Mouse (Mus musculus): ENCODE measurements around the gene S100a13. TPM values are rescaled to one million over a fixed set of nuclear protein-coding genes. Genes with fewer than 3 reads are reported as not detected.
A peak's percentile ranks its signal among the peaks of the same experiment; 100 is the strongest.

S100a13 gene
- polyA plus RNA-seq (2015; fragmentation: Nextera tagmentation; extraction: Ambion mirVana) = 18.9 and 19.6 TPM in 2 replicates

DNA sequence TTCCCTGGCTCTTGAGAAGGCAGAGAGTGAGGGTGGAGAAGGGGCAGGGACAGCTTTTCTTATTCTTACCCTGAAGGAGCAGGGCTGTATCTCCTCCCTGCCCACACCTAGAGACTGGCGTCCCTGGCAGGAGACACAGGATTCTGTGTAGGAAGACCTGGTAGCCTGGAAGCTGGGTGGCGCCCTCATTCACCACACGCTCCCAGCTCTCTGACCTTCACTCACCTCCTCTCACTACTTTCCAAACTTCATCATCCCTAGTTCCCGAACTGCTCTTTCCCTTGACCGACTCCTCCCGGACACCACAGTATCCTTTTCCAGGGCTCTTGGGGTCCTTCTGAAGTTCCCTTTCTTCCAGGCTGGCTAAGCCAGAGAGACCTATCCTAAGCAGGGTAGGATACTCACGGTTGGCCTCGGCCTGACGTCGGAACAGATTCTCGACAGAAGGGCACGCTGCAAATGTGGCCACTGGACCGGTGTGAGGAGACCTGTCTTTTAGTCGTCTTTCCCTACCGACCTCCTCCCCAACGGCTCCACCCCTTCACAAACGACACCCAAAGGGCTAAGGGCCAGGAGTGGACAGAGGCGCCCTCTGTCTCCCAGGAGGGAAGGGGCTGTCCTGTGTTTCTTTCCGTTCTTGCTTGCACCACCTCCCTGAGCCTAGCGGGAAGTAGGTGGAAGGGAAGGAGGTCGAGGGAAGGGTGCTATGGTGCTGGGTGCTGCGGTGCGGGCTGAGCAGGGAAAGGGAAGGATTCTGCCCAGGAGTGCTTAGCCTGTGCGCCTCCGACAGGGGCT is at the start of gene S100a13, which contains the start of gene S100a1:
S100a13 (plus strand) TSS at position 640 of the 795 bp plus-strand sequence.
S100a1 (minus strand) TSS at position 597 of the 795 bp plus-strand sequence.
- Histone ChIP-seq H3K36me3 (ENCODE audit: control insufficient read depth, insufficient read depth) (no peaks in the 10 kb centered on the region), H3K9ac (ENCODE audit: low read depth, low read length) (peak within 1 kb of the TSS; percentile 64), H3K27ac (ENCODE audit: low read length) (peak within 1 kb of the TSS; percentile 32), H3K9me3 (replicated peaks; ENCODE audit: control insufficient read depth, low read length) (no peaks in the 10 kb centered on the region), H3K4me3 (ENCODE audit: low read depth, low read length) (peak within 1 kb of the TSS; percentile 64), H3K4me2 (ENCODE audit: low read depth, low read length) (peak within 1 kb of the TSS; percentile 98), H3K4me1 (ENCODE audit: control insufficient read depth, low read depth, low read length) (peaks cover 27% of the 10 kb centered on the region), H3K27me3 (ENCODE audit: control insufficient read depth, insufficient read depth, low read depth, low read length) (no peaks in the 10 kb centered on the region)
- ATAC-seq (ENCODE audit: low read depth) = peak; percentile 37
- WGBS (ENCODE audit: insufficient replicate concordance) = 3% methylated on average over 25 of the region's 25 CpGs

DNA sequence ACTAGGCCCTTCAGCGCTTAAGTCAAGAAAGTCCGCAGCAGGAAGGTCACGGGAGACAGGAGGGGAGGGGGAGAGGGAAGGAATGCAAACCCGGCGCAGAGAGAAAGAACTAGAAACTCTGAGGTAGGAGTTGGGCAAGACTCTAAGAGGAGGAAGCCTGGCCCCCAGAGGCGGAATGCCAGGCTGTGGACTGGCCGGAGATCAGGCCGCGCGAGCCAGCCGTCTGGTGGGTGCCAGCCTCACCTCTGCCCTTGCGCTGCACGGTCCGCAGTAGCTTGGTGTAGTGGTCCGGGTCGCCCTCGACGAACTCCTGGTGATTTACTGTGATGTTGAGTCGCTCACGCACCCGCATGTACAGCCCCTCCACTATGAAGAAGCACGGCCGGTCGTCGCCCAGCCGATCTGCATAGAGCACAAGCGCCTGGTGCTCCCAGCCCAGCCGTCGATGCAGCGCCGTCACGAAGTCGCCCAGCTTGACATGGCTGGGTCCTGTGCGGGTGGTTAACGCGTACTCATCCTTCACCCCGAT is 49.6 kb upstream of the S100a13 start:
- H3K27ac ChIP-seq (ENCODE audit: low read length) = no peak overlapping the region
- 15% methylated on average over 37 of the region's 37 CpGs for WGBS (ENCODE audit: insufficient replicate concordance)

DNA sequence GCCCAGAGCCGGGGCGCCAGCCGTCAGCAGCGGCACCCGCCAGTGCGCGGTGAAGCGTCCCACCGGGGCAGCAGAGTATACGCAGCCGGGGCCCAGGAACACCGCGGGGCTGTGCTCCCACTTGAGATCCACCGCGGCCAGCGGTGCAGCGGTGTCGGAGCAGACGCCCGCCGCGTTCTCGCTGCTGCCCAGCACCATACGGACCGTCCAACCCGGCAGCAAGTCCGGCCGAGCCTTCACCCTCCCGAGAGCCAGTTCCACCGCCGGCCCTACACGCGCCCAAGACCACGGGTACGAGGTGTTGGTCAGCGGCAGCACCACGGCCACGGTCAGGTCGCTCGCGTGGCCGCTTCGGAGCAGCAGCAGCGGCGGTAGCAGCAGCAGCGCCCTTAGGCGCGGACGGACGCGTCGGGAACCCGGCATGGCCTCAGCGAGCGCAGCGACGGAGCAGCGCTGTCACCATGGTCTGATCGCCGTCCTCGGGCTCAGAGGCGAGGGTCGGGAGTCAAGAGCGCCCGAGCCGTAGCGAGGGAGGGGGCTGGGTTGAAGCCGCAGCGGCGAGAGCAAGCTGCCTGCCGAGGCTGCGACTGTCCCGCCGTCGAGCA is 49.1 kb upstream of the S100a13 start:
- peak overlapping the region; percentile 55 for H3K4me3 ChIP-seq (ENCODE audit: low read depth, low read length)
- peaks cover 5% of the 10 kb centered on the region for H3K4me1 ChIP-seq (ENCODE audit: control insufficient read depth, low read depth, low read length)
- H3K9ac ChIP-seq (ENCODE audit: low read depth, low read length) = peak overlapping the region; percentile 36
- peak overlapping the region; percentile 68 for H3K4me2 ChIP-seq (ENCODE audit: low read depth, low read length)
- H3K36me3 ChIP-seq (ENCODE audit: control insufficient read depth, insufficient read depth) = no peaks in the 10 kb centered on the region
- peak; percentile 9; the same call in 1 of the 2 replicates for ATAC-seq (ENCODE audit: low read depth)
- peaks cover 54% of the 10 kb centered on the region for H3K27me3 ChIP-seq (ENCODE audit: control insufficient read depth, insufficient read depth, low read depth, low read length)
- H3K9me3 ChIP-seq (replicated peaks; ENCODE audit: control insufficient read depth, low read length) = no peaks in the 10 kb centered on the region
- WGBS (ENCODE audit: insufficient replicate concordance) = 2% methylated on average over 75 of the region's 75 CpGs
- H3K27ac ChIP-seq (ENCODE audit: low read length) = no peak overlapping the region

More for the DNA sequence above, 49.6 kb upstream of the S100a13 start:
- peaks cover 5% of the 10 kb centered on the region for H3K4me1 ChIP-seq (ENCODE audit: control insufficient read depth, low read depth, low read length)
- H3K4me3 ChIP-seq (ENCODE audit: low read depth, low read length) = peak overlapping the region; percentile 55
- peaks cover 57% of the 10 kb centered on the region for H3K27me3 ChIP-seq (ENCODE audit: control insufficient read depth, insufficient read depth, low read depth, low read length)
- H3K36me3 ChIP-seq (ENCODE audit: control insufficient read depth, insufficient read depth) = no peaks in the 10 kb centered on the region
- ATAC-seq (ENCODE audit: low read depth) = peak; percentile 7; the same call in 1 of the 2 replicates
- H3K4me2 ChIP-seq (ENCODE audit: low read depth, low read length) = peak overlapping the region; percentile 68
- H3K9ac ChIP-seq (ENCODE audit: low read depth, low read length) = peak overlapping the region; percentile 36; the same call in 1 of the 2 replicates
- no peaks in the 10 kb centered on the region for H3K9me3 ChIP-seq (replicated peaks; ENCODE audit: control insufficient read depth, low read length)

- Histone ChIP-seq H3K9me3 (replicated peaks; ENCODE audit: control insufficient read depth, low read length) (no peaks in the 10 kb centered on the region), H3K4me1 (ENCODE audit: control insufficient read depth, low read depth, low read length) (peaks cover 5% of the 10 kb centered on the region), H3K9ac (ENCODE audit: low read depth, low read length) (peak within 1 kb of the TSS; percentile 36), H3K36me3 (ENCODE audit: control insufficient read depth, insufficient read depth) (no peaks in the 10 kb centered on the region), H3K4me2 (ENCODE audit: low read depth, low read length) (peak within 1 kb of the TSS; percentile 68), H3K4me3 (ENCODE audit: low read depth, low read length) (peak within 1 kb of the TSS; percentile 55), H3K27me3 (ENCODE audit: control insufficient read depth, insufficient read depth, low read depth, low read length) (peaks cover 54% of the 10 kb centered on the region), H3K27ac (ENCODE audit: low read length) (no peak within 1 kb of the TSS)
- peak; percentile 49 for ATAC-seq (ENCODE audit: low read depth)
- WGBS (ENCODE audit: insufficient replicate concordance) = 2% methylated on average over 37 of the region's 49 CpGs
Measured at GRCm38 (mm10) chr3:90465686-90466310, 48.4 kb upstream of the S100a13 start, which contains the start of gene Npr1. Npr1 (minus strand) TSS chr3:90465866.

DNA sequence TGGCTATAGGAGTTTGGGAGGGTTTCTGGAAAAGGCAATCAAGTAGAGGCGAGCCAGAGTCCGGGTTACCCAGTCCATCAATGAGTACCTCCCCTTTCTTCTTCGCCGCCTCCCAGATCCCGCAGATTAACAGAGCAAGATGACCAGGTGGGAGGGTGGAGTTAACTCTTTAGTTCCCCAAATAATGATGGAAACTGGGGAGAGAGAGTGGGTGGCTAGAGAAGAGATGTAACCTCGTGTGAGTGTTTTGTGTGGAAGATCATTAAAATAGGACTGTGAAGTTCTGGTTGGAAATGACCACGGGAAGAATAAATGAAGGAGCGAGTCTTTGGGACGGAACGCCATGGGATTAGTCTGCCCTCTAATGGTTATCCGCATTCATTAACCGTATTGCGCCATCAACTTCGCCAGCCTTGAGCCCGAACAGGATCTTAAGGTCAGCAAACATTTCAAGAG is 47.9 kb upstream of the S100a13 start:
- H3K9me3 ChIP-seq (replicated peaks; ENCODE audit: control insufficient read depth, low read length) = no peaks in the 10 kb centered on the region
- H3K27me3 ChIP-seq (ENCODE audit: control insufficient read depth, insufficient read depth, low read depth, low read length) = peaks cover 54% of the 10 kb centered on the region
- H3K36me3 ChIP-seq (ENCODE audit: control insufficient read depth, insufficient read depth) = no peaks in the 10 kb centered on the region
- ATAC-seq (ENCODE audit: low read depth) = peak; percentile 25; the same call in 1 of the 2 replicates
- H3K4me3 ChIP-seq (ENCODE audit: low read depth, low read length) = peak overlapping the region; percentile 55
- H3K4me2 ChIP-seq (ENCODE audit: low read depth, low read length) = peak overlapping the region; percentile 68
- H3K27ac ChIP-seq (ENCODE audit: low read length) = no peak overlapping the region
- H3K4me1 ChIP-seq (ENCODE audit: control insufficient read depth, low read depth, low read length) = peaks cover 5% of the 10 kb centered on the region
- no peak overlapping the region for H3K9ac ChIP-seq (ENCODE audit: low read depth, low read length)
- under 1% methylated on average over 15 of the region's 15 CpGs for WGBS (ENCODE audit: insufficient replicate concordance)

DNA sequence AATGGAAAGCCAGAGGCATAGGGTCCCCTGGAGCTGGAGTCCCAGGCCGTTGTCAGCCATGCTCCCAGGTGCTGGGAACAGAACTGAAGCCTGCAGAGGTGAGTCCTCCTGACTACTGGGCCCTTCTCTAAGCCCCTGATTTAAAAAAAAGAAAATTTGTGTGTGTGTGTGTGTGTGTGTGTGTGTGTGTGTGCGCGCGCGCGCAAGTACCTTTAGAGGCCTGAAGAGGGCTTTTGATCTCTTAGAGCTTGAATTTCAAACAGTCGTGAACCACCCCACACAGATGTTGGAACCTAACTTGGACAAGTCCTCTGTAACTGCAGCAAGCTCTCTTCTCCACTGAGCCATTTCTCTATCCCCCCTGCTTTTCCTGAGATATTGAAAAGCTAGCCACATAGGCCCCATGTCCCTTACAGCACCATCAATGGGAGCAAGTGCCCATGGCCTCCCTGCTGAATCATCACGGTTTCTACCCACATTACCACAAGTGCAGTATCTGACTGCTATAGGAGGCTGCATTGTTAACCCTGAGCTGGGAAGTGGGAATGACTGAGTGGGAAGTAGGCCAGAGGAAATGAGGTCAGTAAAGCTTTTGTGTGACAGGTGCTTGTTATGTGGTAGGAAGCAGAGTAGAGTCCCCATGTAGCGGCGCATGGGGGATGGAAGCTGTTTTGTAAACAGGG is 46.5 kb upstream of the S100a13 start:
- H3K4me1 ChIP-seq (ENCODE audit: control insufficient read depth, low read depth, low read length) = peaks cover 5% of the 10 kb centered on the region
- 79% methylated on average over 10 of the region's 10 CpGs for WGBS (ENCODE audit: insufficient replicate concordance)
- ATAC-seq (ENCODE audit: low read depth) = no peak
- H3K36me3 ChIP-seq (ENCODE audit: control insufficient read depth, insufficient read depth) = no peaks in the 10 kb centered on the region
- H3K27ac ChIP-seq (ENCODE audit: low read length) = no peak overlapping the region
- H3K9ac ChIP-seq (ENCODE audit: low read depth, low read length) = no peak overlapping the region
- H3K9me3 ChIP-seq (replicated peaks; ENCODE audit: control insufficient read depth, low read length) = no peaks in the 10 kb centered on the region
- no peak overlapping the region for H3K4me3 ChIP-seq (ENCODE audit: low read depth, low read length)
- peaks cover 42% of the 10 kb centered on the region for H3K27me3 ChIP-seq (ENCODE audit: control insufficient read depth, insufficient read depth, low read depth, low read length)
- no peak overlapping the region for H3K4me2 ChIP-seq (ENCODE audit: low read depth, low read length)

DNA sequence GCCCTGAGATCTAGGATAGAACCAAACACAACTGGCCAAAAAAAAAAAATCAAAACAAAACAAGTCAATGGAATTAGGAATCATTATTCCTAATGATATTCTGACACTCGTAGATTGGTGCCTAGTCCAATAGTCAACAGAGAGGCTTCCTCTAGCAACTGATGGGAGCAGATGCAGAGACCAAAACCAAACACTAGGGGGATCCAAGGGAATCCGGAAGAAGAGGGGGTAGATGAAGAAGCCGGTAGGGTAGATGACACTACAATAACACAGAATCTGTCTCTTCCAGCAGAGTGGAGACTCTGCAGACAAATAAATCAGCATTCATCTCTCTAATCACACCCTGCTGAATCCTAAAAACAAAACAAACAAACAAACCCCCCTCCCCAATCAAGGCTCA is 42.0 kb upstream of the S100a13 start:
- no peaks in the 10 kb centered on the region for H3K27me3 ChIP-seq (ENCODE audit: control insufficient read depth, insufficient read depth, low read depth, low read length)
- H3K4me1 ChIP-seq (ENCODE audit: control insufficient read depth, low read depth, low read length) = peaks cover 6% of the 10 kb centered on the region
- no peak overlapping the region for H3K4me2 ChIP-seq (ENCODE audit: low read depth, low read length)
- H3K9ac ChIP-seq (ENCODE audit: low read depth, low read length) = no peak overlapping the region
- no peaks in the 10 kb centered on the region for H3K36me3 ChIP-seq (ENCODE audit: control insufficient read depth, insufficient read depth)
- no peak for ATAC-seq (ENCODE audit: low read depth)
- no peaks in the 10 kb centered on the region for H3K9me3 ChIP-seq (replicated peaks; ENCODE audit: control insufficient read depth, low read length)
- no peak overlapping the region for H3K27ac ChIP-seq (ENCODE audit: low read length)
- H3K4me3 ChIP-seq (ENCODE audit: low read depth, low read length) = no peak overlapping the region
- WGBS (ENCODE audit: insufficient replicate concordance) = 13% methylated on average over 3 of the region's 3 CpGs

- WGBS (ENCODE audit: insufficient replicate concordance) = 34% methylated on average over 15 of the region's 16 CpGs
- Histone ChIP-seq H3K4me2 (ENCODE audit: low read depth, low read length) (peak overlapping the region; percentile 66), H3K36me3 (ENCODE audit: control insufficient read depth, insufficient read depth) (peaks cover 13% of the 10 kb centered on the region), H3K27me3 (ENCODE audit: control insufficient read depth, insufficient read depth, low read depth, low read length) (no peaks in the 10 kb centered on the region), H3K9me3 (replicated peaks; ENCODE audit: control insufficient read depth, low read length) (no peaks in the 10 kb centered on the region), H3K9ac (ENCODE audit: low read depth, low read length) (no peak overlapping the region), H3K4me1 (ENCODE audit: control insufficient read depth, low read depth, low read length) (peaks cover 8% of the 10 kb centered on the region), H3K27ac (ENCODE audit: low read length) (no peak overlapping the region), H3K4me3 (ENCODE audit: low read depth, low read length) (peak overlapping the region; percentile 55)
- no peak for ATAC-seq (ENCODE audit: low read depth)
Measured at GRCm38 (mm10) chr3:90475151-90475830, 38.9 kb upstream of the S100a13 start.
